Mouse (Mus musculus): ENCODE results near the gene Slc22a23. TPM values are rescaled to one million over a fixed set of nuclear protein-coding genes. Genes with fewer than 3 reads are reported as not detected.

Gene Slc22a23
- polyA plus RNA-seq (2014; fragmentation: Illumina TruSeq; extraction: RNeasy Lipid Tissue Mini Kit (QIAGEN cat#74804); ENCODE audit: low read depth, low replicate concordance) = 0.25 TPM

DNA sequence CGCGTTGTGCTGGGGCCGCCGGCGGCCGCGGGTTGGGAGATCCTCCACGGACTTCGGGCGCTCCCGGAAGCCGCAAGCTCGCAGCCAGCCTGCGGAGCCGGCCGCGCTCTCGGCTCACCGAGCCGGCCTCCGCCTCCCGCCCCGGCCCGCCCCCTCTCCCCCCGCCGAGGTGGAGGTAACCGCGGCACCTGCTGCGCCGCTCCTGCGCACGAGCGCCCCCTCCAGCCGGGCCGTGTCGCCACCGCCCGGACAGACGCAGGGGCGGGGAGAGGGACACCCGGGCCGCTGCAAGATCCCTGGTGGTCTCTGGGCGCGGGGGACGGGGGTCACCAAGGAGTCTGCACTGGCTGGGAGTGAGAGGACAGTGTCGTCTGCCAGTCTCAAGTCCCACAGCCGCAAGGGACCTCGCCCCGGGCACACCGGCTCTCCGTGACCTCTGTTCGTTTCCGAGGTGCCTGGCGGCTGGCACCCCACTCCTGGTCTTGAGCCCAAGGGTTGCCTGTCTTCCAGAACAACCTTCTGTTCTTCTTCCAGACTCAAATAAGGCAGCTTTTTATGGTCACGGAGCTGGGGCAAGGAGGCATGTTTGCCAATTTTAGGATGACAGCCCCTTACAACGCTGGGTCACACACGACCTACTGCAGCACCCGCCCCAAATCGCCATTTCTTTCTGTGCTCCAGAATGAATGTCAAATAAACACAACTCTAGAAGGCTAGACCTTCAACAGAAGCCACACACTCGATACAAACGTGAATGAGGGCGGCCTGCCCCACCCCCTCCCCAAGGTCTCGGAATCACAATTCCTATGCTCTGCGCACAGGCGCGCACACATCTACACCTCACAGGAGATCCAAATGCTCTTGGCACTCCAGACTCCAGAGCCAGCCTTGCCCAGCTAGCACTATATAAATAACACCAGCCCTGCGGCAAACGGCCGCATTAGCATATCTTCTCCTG lies at the start of gene Slc22a23:
Slc22a23 (minus strand) TSS at position 55 of the 958 bp plus-strand sequence.

DNA sequence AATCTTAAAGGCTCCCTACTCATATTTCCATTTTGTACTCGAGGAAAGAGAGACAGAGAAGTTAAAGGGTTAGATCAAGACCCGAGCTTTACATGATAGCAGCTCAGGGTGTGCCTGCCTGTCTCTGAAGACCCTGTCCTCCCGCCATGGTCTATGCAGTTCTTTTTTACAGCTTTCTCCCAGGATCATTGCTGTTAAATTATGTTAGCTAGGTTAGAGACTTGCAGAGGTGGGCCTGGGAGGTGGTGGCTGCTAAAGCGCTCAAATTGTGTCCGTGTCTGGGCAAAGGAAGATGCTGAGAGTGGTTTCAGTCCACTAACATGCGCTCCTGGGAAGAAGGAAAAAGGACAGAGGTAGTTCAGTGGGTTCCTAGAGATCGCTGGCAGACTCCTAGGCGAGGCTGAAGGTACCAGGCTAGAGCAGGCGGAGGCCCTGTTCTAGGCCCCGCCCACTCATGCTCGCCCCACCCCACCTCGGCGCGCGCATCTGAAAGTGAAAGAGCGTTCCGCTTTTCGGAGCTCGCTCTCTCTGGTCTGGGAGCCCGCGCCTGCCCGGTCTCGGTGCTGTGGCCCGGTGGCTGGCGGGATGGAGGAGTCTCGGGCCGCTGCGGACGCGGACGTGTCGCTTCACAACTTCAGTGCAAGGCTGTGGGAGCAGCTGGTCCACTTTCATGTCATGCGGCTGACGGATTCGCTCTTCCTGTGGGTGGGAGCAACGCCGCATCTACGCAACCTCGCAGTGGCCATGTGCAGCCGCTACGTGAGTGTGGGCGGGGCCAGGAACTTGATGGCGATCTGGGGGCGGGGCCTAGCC lies 182.3 kb downstream of the Slc22a23 start, which contains the start of gene Psmg4:
Psmg4 (plus strand) TSS at position 474 of the 813 bp plus-strand sequence.

DNA sequence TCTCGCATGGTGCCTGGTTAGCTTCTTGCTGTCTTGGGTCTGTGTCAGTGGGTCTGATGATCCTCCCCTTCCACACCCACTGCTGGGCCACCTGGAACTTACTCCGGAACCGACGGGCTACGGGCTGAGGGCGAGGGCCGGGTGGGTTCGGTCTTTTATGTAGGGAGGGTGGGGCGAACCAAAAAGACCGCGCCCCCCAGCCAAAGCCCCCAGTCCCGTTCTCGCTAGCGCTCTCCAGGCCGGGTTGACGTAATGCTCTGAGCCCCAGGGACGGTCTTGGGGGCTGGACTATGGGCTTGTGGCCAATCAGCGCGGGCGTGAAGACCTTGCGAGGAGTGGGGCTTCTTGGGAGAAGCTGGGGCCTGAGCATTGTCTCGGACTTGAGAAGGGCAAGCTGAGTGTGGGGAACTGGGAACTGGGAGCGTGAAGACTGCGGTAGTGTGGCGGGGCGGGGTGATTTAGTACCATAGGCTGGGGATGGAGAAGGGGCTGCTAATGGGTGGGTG lies 214.7 kb downstream of the Slc22a23 start, which contains the start of gene Tubb2b:
Tubb2b (minus strand) TSS at position 241 of the 506 bp plus-strand sequence.

Other genes with a start within 250 kb of the Slc22a23 start
- gene Tubb2b, start 214.7 kb downstream of the Slc22a23 start, polyA plus RNA-seq (2014; fragmentation: Illumina TruSeq; extraction: RNeasy Lipid Tissue Mini Kit (QIAGEN cat#74804); ENCODE audit: low read depth, low replicate concordance) = not detected
- gene Psmg4, start 182.2 kb downstream of the Slc22a23 start, polyA plus RNA-seq (2014; fragmentation: Illumina TruSeq; extraction: RNeasy Lipid Tissue Mini Kit (QIAGEN cat#74804); ENCODE audit: low read depth, low replicate concordance) = 3.7 TPM

All from testis, adult 10 weeks (tissue).